Mouse (Mus musculus): ENCODE measurements around the gene Gm39115. TPM values are rescaled to one million over a fixed set of nuclear protein-coding genes. Genes with fewer than 3 reads are reported as not detected.

Gene Gm39115
- total and polyA plus RNA-seq, 3 experiments = not detected

GRCm38 (mm10) chr7:142092991-142093390, 42.8 kb downstream of the Gm39115 start:
- H3K27me3 ChIP-seq (ENCODE audit: control insufficient read depth in 1 of 2, insufficient read depth in 2 of 2, low read length in 2 of 2) = peaks cover 5 to 15% of the 10 kb centered on the region in 2 experiments
- H3K4me1 ChIP-seq (ENCODE audit: control insufficient read depth in 1 of 2, insufficient read depth in 2 of 2, low read length in 2 of 2) = peaks cover 2 to 17% of the 10 kb centered on the region in 2 experiments
- no peak overlapping the region for H3K4me3 ChIP-seq (ENCODE audit: control insufficient read depth in 1 of 2, insufficient read depth in 1 of 2, low read depth in 2 of 2, low read length in 2 of 2)

GRCm38 (mm10) chr7:142091848-142092247, 44.0 kb downstream of the Gm39115 start:
- Histone ChIP-seq H3K4me1 (ENCODE audit: control insufficient read depth in 1 of 2, insufficient read depth in 2 of 2, low read length in 2 of 2) (peaks cover 11 to 28% of the 10 kb centered on the region in 2 experiments), H3K9ac (ENCODE audit: control insufficient read depth, low read depth, low read length, poor library complexity, severe bottlenecking) (no peak overlapping the region), H3K4me3 (ENCODE audit: control insufficient read depth in 1 of 2, insufficient read depth in 1 of 2, low read depth in 2 of 2, low read length in 2 of 2) (no peak overlapping the region), H3K27ac (ENCODE audit: control insufficient read depth, low read depth, low read length) (no peak overlapping the region), H3K36me3 (ENCODE audit: control insufficient read depth in 1 of 2, insufficient read depth in 2 of 2, low read length in 2 of 2) (peaks cover 0 to 9% of the 10 kb centered on the region in 2 experiments; a peak in 2 of 4 replicates), H3K9me3 (replicated peaks; ENCODE audit: insufficient read depth, low read length) (no peaks in the 10 kb centered on the region), H3K27me3 (ENCODE audit: control insufficient read depth in 1 of 2, insufficient read depth in 2 of 2, low read length in 2 of 2) (peaks cover 5 to 15% of the 10 kb centered on the region in 2 experiments), H3K79me2 (ENCODE audit: control insufficient read depth, insufficient read depth, low read length, poor library complexity) (no peaks in the 10 kb centered on the region)
- DNase-seq (ENCODE audit: low read depth, low spot score) = no peak
- TF ChIP-seq ZNF384 (IDR thresholded peaks at IDR 0.05; ENCODE audit: low read depth, low read length) = no peak
- TF ChIP-seq TBP (IDR thresholded peaks at IDR 0.05; ENCODE audit: low read depth, low read length) = no peak
- TF ChIP-seq NELFE (IDR thresholded peaks at IDR 0.05; ENCODE audit: low read depth, low read length) = no peak
- no peak for TF ChIP-seq EP300 (IDR thresholded peaks at IDR 0.05; ENCODE audit: low read depth in 1 of 2, low read length in 2 of 2)
- no peak for TF ChIP-seq RAD21 (IDR thresholded peaks at IDR 0.05; ENCODE audit: low read depth, low read length)
- TF ChIP-seq MAZ (IDR thresholded peaks at IDR 0.05; ENCODE audit: low read depth, low read length) = no peak
- no peak for TF ChIP-seq ELF1 (IDR thresholded peaks at IDR 0.05; ENCODE audit: low read depth, low read length)
- no peak for TF ChIP-seq USF2 (IDR thresholded peaks at IDR 0.05; ENCODE audit: borderline replicate concordance in 1 of 2, insufficient read depth in 1 of 2, low read depth in 1 of 2, low read length in 2 of 2)
- TF ChIP-seq ETS1 (IDR thresholded peaks at IDR 0.05; ENCODE audit: low read depth, low read length) = no peak
- TF ChIP-seq CHD1 (IDR thresholded peaks at IDR 0.05; ENCODE audit: low read depth, low read length) = no peak
- no peak for TF ChIP-seq E2F4 (IDR thresholded peaks at IDR 0.05; ENCODE audit: borderline replicate concordance, low read depth, low read length)
- no peak for TF ChIP-seq GABPA (IDR thresholded peaks at IDR 0.05; ENCODE audit: low read depth, low read length)
- no peak for TF ChIP-seq MAX (IDR thresholded peaks at IDR 0.05; ENCODE audit: low read length)
- no peak for TF ChIP-seq CTCF (IDR thresholded peaks at IDR 0.05 in 2 of 3, conservative IDR thresholded peaks at IDR 0.05 in 1 of 3; ENCODE audit: control insufficient read depth in 1 of 3, insufficient read depth in 1 of 3, low read depth in 2 of 3, low read length in 3 of 3, poor library complexity in 1 of 3, severe bottlenecking in 1 of 3)
- TF ChIP-seq MXI1 (IDR thresholded peaks at IDR 0.05; ENCODE audit: low read depth, low read length) = no peak
- no peak for TF ChIP-seq NRF1 (IDR thresholded peaks at IDR 0.05; ENCODE audit: insufficient read depth, low read depth, low read length, poor library complexity, severe bottlenecking)
- TF ChIP-seq ZC3H11A (IDR thresholded peaks at IDR 0.05; ENCODE audit: low read depth, low read length) = no peak

More at GRCm38 (mm10) chr7:142092991-142093390, 42.8 kb downstream of the Gm39115 start:
- TF ChIP-seq BHLHE40 (IDR thresholded peaks at IDR 0.05; ENCODE audit: borderline replicate concordance, low read depth, low read length) (no peak), CTCF (IDR thresholded peaks at IDR 0.05 in 2 of 3, conservative IDR thresholded peaks at IDR 0.05 in 1 of 3; ENCODE audit: control insufficient read depth in 1 of 3, insufficient read depth in 1 of 3, low read depth in 2 of 3, low read length in 3 of 3, poor library complexity in 1 of 3, severe bottlenecking in 1 of 3) (no peak), USF2 (IDR thresholded peaks at IDR 0.05; ENCODE audit: borderline replicate concordance in 1 of 2, insufficient read depth in 1 of 2, low read depth in 1 of 2, low read length in 2 of 2) (no peak), RCOR1 (IDR thresholded peaks at IDR 0.05; ENCODE audit: low read depth, low read length) (no peak), SMC3 (IDR thresholded peaks at IDR 0.05; ENCODE audit: low read depth, low read length) (no peak), ZKSCAN1 (IDR thresholded peaks at IDR 0.05; ENCODE audit: low read depth, low read length) (no peak), ELF1 (IDR thresholded peaks at IDR 0.05; ENCODE audit: low read depth, low read length) (no peak), MYB (IDR thresholded peaks at IDR 0.05; ENCODE audit: low read depth, low read length) (no peak), POLR2AphosphoS2 (IDR thresholded peaks at IDR 0.05; ENCODE audit: low read length) (no peak), MAFK (IDR thresholded peaks at IDR 0.05; ENCODE audit: borderline replicate concordance, low read depth, low read length) (no peak), ZNF384 (IDR thresholded peaks at IDR 0.05; ENCODE audit: low read depth, low read length) (no peak), ETS1 (IDR thresholded peaks at IDR 0.05; ENCODE audit: low read depth, low read length) (no peak), TCF12 (IDR thresholded peaks at IDR 0.05; ENCODE audit: low read depth, low read length) (no peak), ZMIZ1 (IDR thresholded peaks at IDR 0.05; ENCODE audit: low read depth, low read length) (no peak), GABPA (IDR thresholded peaks at IDR 0.05; ENCODE audit: low read depth, low read length) (no peak), EP300 (IDR thresholded peaks at IDR 0.05; ENCODE audit: low read depth in 1 of 2, low read length in 2 of 2) (no peak), MEF2A (IDR thresholded peaks at IDR 0.05; ENCODE audit: extremely low read depth, insufficient replicate concordance, low read depth, low read length, poor library complexity, severe bottlenecking) (no peak)
- no peaks in the 10 kb centered on the region for H3K79me2 ChIP-seq (ENCODE audit: control insufficient read depth, insufficient read depth, low read length, poor library complexity)
- H3K27ac ChIP-seq (ENCODE audit: control insufficient read depth, low read depth, low read length) = no peak overlapping the region
- peaks cover 0 to 3% of the 10 kb centered on the region in 2 experiments; a peak in 2 of 4 replicates for H3K36me3 ChIP-seq (ENCODE audit: control insufficient read depth in 1 of 2, insufficient read depth in 2 of 2, low read length in 2 of 2)
- DNase-seq (ENCODE audit: low read depth, low spot score) = no peak
- no peaks in the 10 kb centered on the region for H3K9me3 ChIP-seq (replicated peaks; ENCODE audit: insufficient read depth, low read length)
- no peak overlapping the region for H3K9ac ChIP-seq (ENCODE audit: control insufficient read depth, low read depth, low read length, poor library complexity, severe bottlenecking)

All from MEL (cell line).